ENCODE assay signal across 21 mouse cellular contexts in genomic region chr3:65832398-65832797, GRCm38 (mm10).
DNase-seq lines count a peak whose midpoint lies in the region; ATAC-seq lines count a peak whose summit lies in the region.
"Had no signal": no experiment of that assay in that cellular context is flagged by ENCODE, and none has a peak within 500 bp of the region (broad histone marks: within the 10 kb centered on the region; RNA-seq: fewer than 3 reads in every experiment).

No protein-coding gene starts in this region.

- H3K4me2 ChIP-seq in heart, embryonic 12.5 days: no peak overlapping the region
- H3K4me2 ChIP-seq in limb, embryonic 11.5 days (ENCODE audit: low read depth, severe bottlenecking): no peak overlapping the region
- no peak overlapping the region for H3K4me2 ChIP-seq in lung, embryonic 16.5 days (ENCODE audit: low read depth, low read length)
- H3K4me2 ChIP-seq: forebrain, embryonic 13.5 days; heart, embryonic 11.5 days; hindbrain, embryonic 14.5 days had no signal

- 21% methylated on average over 7 of the region's 7 CpGs for WGBS in heart, embryonic 12.5 days
- WGBS in limb, embryonic 11.5 days: 18% methylated on average over 7 of the region's 7 CpGs
- 20% methylated on average over 7 of the region's 7 CpGs for WGBS in limb, embryonic 10.5 days
- 31% methylated on average over 7 of the region's 7 CpGs for WGBS in lung, embryonic 16.5 days

- no peak overlapping the region for H3K4me3 ChIP-seq in heart, embryonic 12.5 days
- H3K4me3 ChIP-seq in limb, embryonic 11.5 days (ENCODE audit: low read depth, low read length): no peak overlapping the region
- no peak overlapping the region for H3K4me3 ChIP-seq in limb, embryonic 10.5 days
- H3K4me3 ChIP-seq in lung, embryonic 16.5 days (ENCODE audit: low read length): no peak overlapping the region
- H3K4me3 ChIP-seq: embryonic facial prominence, embryonic 10.5 days; forebrain, embryonic 13.5 days; gastrocnemius, adult 2 months; hindbrain, embryonic 10.5 days had no signal

- no peaks in the 10 kb centered on the region for H3K27me3 ChIP-seq in heart, embryonic 12.5 days (replicated peaks)
- no peaks in the 10 kb centered on the region for H3K27me3 ChIP-seq in limb, embryonic 11.5 days (ENCODE audit: control insufficient read depth, insufficient read depth, low read length)
- peaks cover 7% of the 10 kb centered on the region; the same call in 1 of the 2 replicates for H3K27me3 ChIP-seq in limb, embryonic 10.5 days (ENCODE audit: low read depth, poor library complexity, severe bottlenecking)
- H3K27me3 ChIP-seq in lung, embryonic 16.5 days (ENCODE audit: control insufficient read depth, insufficient read depth, low read depth, low read length): no peaks in the 10 kb centered on the region
- H3K27me3 ChIP-seq: forebrain, embryonic 13.5 days had no signal

- H3K36me3 ChIP-seq in heart, embryonic 12.5 days: no peaks in the 10 kb centered on the region
- H3K36me3 ChIP-seq in limb, embryonic 11.5 days (ENCODE audit: control insufficient read depth, insufficient read depth, low read length): no peaks in the 10 kb centered on the region
- H3K36me3 ChIP-seq in limb, embryonic 10.5 days: no peaks in the 10 kb centered on the region
- H3K36me3 ChIP-seq in lung, embryonic 16.5 days (ENCODE audit: control insufficient read depth, insufficient read depth, low read length): no peaks in the 10 kb centered on the region
- H3K36me3 ChIP-seq: embryonic facial prominence, embryonic 10.5 days; hindbrain, embryonic 10.5 days had no signal

- no peak for ATAC-seq in heart, embryonic 12.5 days (ENCODE audit: insufficient number of reproducible peaks, low FRiP score)
- no peak for ATAC-seq in limb, embryonic 11.5 days (ENCODE audit: insufficient number of reproducible peaks, low FRiP score, low TSS enrichment, low read depth)
- peak; percentile 81 for ATAC-seq in lung, embryonic 16.5 days (ENCODE audit: low read depth)
- ATAC-seq: forebrain, embryonic 13.5 days; forebrain, postnatal 0 days had no signal

- H3K4me1 ChIP-seq in heart, embryonic 12.5 days (replicated peaks): peaks cover 50% of the 10 kb centered on the region
- 0 out of 2 replicates have a peak, but pooled peaks cover 3% of the 10 kb centered on the region for H3K4me1 ChIP-seq in limb, embryonic 11.5 days (ENCODE audit: control insufficient read depth, insufficient read depth, low read length)
- peaks cover 18% of the 10 kb centered on the region for H3K4me1 ChIP-seq in limb, embryonic 10.5 days
- H3K4me1 ChIP-seq in lung, embryonic 16.5 days (replicated peaks; ENCODE audit: control insufficient read depth, insufficient read depth, low read length): peaks cover 16% of the 10 kb centered on the region

- no peaks in the 10 kb centered on the region for H3K9me3 ChIP-seq in heart, embryonic 12.5 days (replicated peaks)
- no peaks in the 10 kb centered on the region for H3K9me3 ChIP-seq in limb, embryonic 11.5 days (ENCODE audit: control insufficient read depth, low read length)
- H3K9me3 ChIP-seq in limb, embryonic 10.5 days (replicated peaks): no peaks in the 10 kb centered on the region
- H3K9me3 ChIP-seq in lung, embryonic 16.5 days (ENCODE audit: control insufficient read depth, low read length): no peaks in the 10 kb centered on the region
- H3K9me3 ChIP-seq: embryonic facial prominence, embryonic 10.5 days; forebrain, embryonic 13.5 days; hindbrain, embryonic 10.5 days had no signal

- H3K9ac ChIP-seq in heart, embryonic 12.5 days: no peak overlapping the region
- H3K9ac ChIP-seq in limb, embryonic 11.5 days (ENCODE audit: low read length): no peak overlapping the region
- H3K9ac ChIP-seq in lung, embryonic 16.5 days (ENCODE audit: low read length): no peak overlapping the region
- H3K9ac ChIP-seq: forebrain, embryonic 13.5 days; forebrain, postnatal 0 days; hindbrain, embryonic 14.5 days had no signal

- 0 out of 2 replicates have a peak overlapping the region, but pooled peaks have one; percentile 43 for H3K27ac ChIP-seq in heart, embryonic 12.5 days (ENCODE audit: poor library complexity, severe bottlenecking)
- no peak overlapping the region for H3K27ac ChIP-seq in limb, embryonic 11.5 days (replicated peaks; ENCODE audit: low read depth, low read length)
- no peak overlapping the region for H3K27ac ChIP-seq in limb, embryonic 10.5 days
- peak overlapping the region; percentile 15; the same call in 1 of the 2 replicates for H3K27ac ChIP-seq in lung, embryonic 16.5 days (ENCODE audit: low read length)
- H3K27ac ChIP-seq: embryonic facial prominence, embryonic 10.5 days; forebrain, embryonic 13.5 days; gastrocnemius, adult 2 months; hindbrain, embryonic 10.5 days; hindbrain, embryonic 14.5 days had no signal

- DNase-seq in heart, adult 18-20 months: no peak
- peak; percentile 19 for DNase-seq in limb, embryonic 11.5 days (ENCODE audit: low spot score)
- no peak for DNase-seq in limb, embryonic 10.5 days (ENCODE audit: low spot score)
- DNase-seq in lung, postnatal 25 days (ENCODE audit: low spot score): peak; percentile 32
- DNase-seq in c-Kit-positive CD71-positive TER-119-positive erythroid progenitor cells, embryonic 14.5 days (ENCODE audit: low spot score): no peak
- no peak for DNase-seq in frontal cortex, postnatal 14 days (ENCODE audit: low spot score in 2 of 2)
- DNase-seq: adrenal gland, postnatal 10 days; cerebellum, adult 11-12 months; cerebellum, adult 9-10 months; cerebellum, postnatal 25 days; forebrain, postnatal 0 days; gastrocnemius, adult 2 months; gastrocnemius, postnatal 25 days; heart, postnatal 14 days had no signal

Comparison
In these comparisons a context has a peak if more than half of its experiments do, and no peak if none do; other contexts are left out.
1. DNase-seq: peak in limb, embryonic 11.5 days (single experiment) and lung, postnatal 25 days (single experiment); none in heart, adult 18-20 months (0 of 2), limb, embryonic 10.5 days (single experiment), c-Kit-positive CD71-positive TER-119-positive erythroid progenitor cells, embryonic 14.5 days (single experiment) and frontal cortex, postnatal 14 days (0 of 2).
2. H3K27ac ChIP-seq: peak in heart, embryonic 12.5 days (single experiment) and lung, embryonic 16.5 days (single experiment); none in limb, embryonic 11.5 days (single experiment) and limb, embryonic 10.5 days (single experiment).